Mouse (Mus musculus): ENCODE data around the gene Proz. TPM values are rescaled to one million over a fixed set of nuclear protein-coding genes. Genes with fewer than 3 reads are reported as not detected.

Gene Proz
- polyA plus RNA-seq, 2 experiments from 2014 or later: 1.6 to 2.4 TPM

DNA sequence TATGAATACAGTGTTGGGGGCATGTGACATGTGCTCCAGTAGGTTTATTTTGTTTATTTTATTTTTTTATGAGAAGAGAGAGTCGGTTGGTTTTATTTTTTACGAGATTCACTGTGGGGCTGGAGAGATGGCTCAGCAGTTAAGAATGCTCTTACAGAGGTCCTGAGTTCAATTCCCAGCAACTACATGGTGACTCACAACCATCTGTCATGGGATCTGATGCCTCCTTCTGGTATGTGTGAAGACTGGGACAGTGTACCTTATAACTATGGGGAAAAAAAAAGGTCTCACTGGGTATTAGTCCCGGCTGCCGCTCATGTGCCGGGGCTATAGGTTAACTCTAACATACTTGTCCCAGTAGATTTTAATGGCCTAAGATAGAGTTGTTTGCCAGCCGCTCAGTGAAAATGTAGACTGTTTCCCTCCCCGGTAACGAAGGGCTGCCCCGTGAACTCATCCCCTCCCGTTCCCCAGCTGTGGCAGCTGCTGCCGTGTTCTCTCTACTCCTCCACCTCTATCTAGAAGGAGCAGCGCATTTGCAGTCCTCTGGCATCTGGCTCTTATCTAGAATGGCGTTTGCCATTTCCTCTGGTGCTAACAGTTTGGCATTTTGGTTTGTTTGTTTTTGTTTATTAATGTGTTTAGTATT is 47.4 kb downstream of the Proz start:
- ATAC-seq: no peak

DNA sequence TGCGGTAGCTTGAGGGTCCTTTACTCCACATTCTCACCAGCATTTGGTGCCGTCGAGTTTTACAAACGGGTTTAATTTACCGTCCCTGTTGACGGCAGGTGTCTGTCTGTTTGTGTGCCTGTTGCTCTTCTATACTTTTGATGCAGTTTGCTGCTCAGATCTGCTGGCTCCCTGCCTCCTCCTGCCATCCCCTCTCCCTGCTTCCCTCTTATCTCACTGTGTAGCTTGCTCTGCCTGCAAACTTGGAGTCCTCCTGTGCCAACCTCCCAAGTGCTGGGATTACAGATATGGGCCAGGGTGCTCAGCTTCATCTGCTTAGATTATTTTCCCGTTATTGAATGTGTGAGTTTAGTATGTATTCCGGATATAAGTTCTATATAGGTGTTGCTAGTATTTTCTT is 48.3 kb downstream of the Proz start:
- no peak for ATAC-seq

DNA sequence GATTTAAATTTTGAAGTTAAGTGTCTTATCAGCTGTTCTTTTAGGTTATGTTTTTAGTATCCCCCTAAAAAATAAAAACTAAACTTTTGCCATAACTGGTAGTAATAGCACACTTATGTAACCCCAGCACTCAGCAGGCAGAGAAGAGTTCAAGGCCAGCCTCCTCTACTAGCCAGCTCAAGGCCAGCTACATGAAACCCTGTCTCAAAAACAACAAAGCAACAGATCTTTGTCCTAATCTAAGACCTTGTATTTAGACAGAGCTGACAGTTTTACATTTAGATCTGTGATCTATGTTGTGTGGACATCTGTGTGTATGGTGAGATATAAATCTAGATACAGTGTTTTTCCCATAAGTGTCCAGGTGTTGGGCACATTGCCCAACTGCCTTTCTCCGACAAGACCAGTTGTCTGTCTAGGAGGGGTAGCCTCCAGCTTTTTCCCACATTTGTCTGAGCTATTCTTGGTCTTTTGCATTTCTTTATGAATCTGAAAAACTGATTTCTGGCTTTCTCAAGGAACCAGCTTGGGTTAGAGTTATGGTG is 48.8 kb downstream of the Proz start:
- ATAC-seq: no peak

DNA sequence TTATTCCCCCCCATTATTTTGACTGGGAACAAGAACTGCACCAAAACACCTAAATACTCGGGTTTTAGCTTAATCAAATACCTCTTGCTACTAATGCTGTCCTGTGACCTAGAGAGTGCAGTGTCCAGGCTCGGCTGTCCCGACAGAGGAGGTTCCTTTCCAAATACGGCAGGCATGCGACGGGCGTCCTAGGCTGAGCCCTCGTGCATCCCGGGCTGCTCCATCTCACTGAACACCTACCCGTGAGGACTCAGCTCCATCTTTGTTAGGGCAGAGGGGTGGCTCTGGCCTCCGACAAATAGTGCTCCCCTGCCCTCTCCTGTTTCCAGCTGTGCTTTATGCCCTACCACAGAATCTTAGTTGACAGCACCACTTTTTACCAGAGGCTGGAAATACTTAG is 51.2 kb downstream of the Proz start:
- no peak for ATAC-seq

DNA sequence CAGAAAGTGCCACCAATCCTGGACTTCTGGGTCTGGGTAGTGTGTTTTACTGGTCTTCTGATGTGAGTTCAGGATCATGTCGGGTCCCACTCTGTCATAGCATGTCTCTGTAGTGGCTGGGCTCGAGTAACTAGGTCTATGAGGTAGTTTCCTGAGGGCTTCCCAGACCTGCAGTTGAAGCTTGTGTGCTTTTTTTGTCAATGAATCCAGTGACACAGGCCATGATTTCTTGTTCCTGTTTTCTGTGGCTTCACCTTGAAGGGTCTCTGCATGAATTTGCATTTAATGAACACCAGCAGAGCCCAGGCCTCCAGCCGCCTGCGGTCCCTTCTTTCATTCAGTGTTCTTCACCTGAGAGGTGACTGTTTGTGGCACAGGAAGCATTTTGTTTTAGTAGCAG is 52.5 kb downstream of the Proz start:
- ATAC-seq: no peak

DNA sequence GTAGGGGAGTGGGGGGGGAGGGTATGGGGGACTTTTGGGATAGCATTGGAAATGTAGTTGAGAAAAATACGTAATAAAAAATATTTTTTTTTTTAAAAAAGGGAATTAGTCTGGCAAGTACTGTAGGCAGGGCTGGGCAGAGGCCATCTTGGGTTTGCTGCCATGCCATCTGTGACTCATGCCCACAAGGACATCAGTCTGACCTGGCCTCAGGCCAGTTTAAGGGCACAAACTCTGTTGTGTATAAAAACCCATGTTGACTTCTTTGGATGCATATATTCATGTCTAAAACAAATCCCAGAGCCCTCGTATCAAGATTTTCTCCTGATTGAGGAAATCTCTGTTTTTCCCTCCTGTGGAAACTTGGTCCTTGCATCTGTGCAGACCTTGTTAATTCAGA is 56.4 kb downstream of the Proz start:
- no peak for ATAC-seq

DNA sequence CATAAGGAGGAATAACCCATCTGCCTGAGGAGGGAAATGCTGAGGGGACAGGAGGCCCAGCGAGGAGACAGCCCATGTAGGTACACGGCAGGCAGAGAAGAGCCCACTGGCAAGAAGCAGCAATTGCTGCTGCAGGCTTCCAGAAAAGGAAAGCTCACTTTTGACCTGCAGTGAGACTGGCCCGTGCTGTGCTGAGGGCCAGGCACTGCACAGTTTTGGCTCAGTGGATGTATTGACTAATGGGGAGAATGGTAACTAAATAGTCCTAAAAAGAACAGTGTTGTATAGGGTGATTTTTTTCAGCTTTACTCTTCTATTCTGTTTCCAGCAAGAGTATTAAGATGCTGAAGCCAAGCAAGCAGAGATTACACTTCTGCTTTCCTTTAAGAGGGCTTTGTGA is 57.8 kb downstream of the Proz start:
- no peak for ATAC-seq

DNA sequence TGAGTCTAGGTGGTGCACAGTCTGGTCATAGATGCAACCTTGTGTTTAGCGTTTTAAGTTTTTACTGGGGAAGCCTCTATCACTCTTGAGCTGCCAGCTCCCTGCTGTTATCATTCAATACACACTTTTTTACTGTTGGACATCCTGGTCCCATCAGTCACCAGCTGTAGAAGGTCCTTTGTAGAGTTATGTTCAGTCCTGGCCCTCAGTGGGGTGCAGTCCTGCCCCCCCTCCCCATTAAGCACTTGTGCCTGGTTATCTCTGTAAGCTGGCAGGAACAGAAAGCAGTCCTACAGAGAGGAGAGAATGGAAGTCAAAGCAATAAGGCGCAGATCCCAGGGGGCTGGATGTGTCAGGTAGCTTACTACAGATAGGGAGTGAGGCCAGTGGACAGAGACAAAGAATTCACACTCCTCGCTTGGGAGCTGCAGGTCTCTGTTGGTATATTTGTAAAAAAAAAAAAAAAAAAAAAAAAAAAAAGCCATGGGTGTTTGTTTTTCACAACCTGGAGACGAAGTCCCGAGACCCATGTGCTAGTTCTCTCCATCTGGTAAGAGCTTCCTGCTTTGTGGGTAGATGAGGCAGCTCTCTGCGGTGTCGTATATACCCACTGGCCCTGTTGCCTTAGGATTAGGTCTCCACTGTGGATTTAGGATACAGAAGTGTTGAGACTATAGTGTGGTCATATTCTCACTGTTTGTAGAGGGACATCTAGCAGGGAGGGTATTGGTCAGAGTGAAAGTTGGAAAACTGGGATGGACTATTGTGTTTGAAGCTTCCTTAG is 60.4 kb downstream of the Proz start:
- ATAC-seq: no peak

DNA sequence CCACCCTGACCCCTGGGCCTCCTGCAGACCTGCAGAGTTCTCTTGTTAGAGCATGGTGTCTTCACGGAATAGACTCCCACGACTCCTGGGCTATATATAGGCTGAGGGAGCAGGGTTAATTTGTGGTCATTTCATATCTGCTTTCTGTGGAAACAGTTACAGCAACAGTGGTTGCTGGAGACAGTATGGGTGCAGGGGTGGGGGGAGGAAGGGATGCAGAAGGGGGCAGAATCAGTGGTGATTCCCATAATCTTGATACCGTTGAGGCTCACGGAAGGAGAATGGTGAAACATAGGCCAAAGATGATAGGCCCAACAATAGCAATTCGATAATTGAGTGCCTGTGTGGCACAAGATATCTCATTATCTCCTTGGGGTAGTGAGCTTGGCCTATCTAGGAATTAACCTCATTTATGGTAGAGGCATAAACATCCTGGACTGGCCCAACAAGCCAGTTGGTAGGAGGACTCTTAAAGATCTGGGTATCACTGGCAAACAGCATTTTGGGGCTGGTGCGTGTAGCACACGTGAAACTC is 62.2 kb downstream of the Proz start:
- ATAC-seq: no peak

DNA sequence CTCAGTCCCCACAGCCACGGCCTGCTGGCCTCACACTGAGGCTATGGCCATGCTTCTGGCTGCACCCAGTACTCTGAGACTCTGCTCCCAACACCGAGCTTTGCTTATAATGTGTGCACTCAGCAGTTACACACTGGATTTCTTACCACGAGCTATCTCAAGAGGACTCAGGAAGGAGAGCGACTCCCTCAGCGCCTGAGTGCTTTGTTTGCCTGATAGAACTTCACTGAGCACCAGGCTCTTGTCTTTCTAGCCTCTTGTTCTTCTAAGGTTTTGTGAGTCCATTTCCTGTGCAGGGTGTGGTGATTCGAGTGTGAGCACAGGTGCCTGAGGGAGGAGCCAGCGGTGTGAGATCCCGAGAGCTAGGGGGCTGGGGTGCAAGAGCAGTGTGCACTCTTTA is 64.2 kb downstream of the Proz start:
- no peak for ATAC-seq

Other genes with a start within 250 kb of the Proz start
- under 1 TPM in 1 of 2 experiments, not detected in 1; 0.40 TPM for gene Mcf2l, start 187.1 kb upstream of the Proz start, polyA plus RNA-seq (2017; shearing (Covaris generic))
- not detected for gene F7, start 34.9 kb upstream of the Proz start, polyA plus RNA-seq (2017; shearing (Covaris generic))
- gene F10, start 23.6 kb upstream of the Proz start, polyA plus RNA-seq (2017; shearing (Covaris generic)): not detected
- gene Pcid2, start 44.5 kb downstream of the Proz start, polyA plus RNA-seq (2017; shearing (Covaris generic)): 10 to 100 TPM; 32.3 to 36.5 TPM
- 10 to 100 TPM; 10.9 to 16.6 TPM for gene Cul4a, start 44.7 kb downstream of the Proz start, polyA plus RNA-seq (2017; shearing (Covaris generic))
- gene Lamp1, start 98.2 kb downstream of the Proz start, polyA plus RNA-seq (2017; shearing (Covaris generic)): 10 to 100 TPM; 17.9 to 18.1 TPM
- gene Grtp1, start 139.7 kb downstream of the Proz start, polyA plus RNA-seq (2017; shearing (Covaris generic)): 1 to 10 TPM in 1 of 2 experiments, under 1 TPM in 1; 0.89 to 1.1 TPM
- gene Adprhl1, start 193.2 kb downstream of the Proz start, polyA plus RNA-seq (2017; shearing (Covaris generic)): not detected
- gene Dcun1d2, start 227.2 kb downstream of the Proz start, polyA plus RNA-seq (2017; shearing (Covaris generic)): 10 to 100 TPM; 18.4 to 21.2 TPM
- 10 to 100 TPM; 21.8 to 26.2 TPM for gene Tmco3, start 227.3 kb downstream of the Proz start, polyA plus RNA-seq (2017; shearing (Covaris generic))